Mouse (Mus musculus) ES-E14 (cell line): Measurements from ENCODE around the gene Rbfox1. TPM values are rescaled to one million over a fixed set of nuclear protein-coding genes. Genes with fewer than 3 reads are reported as not detected.

Experiments used
- DNase-seq: peaks from one replicate; pipeline ENCODE4 v3.0.0-alpha.2; 2013; ENCODE audit warnings: low read depth, low spot score
- H3K27ac ChIP-seq: 2 replicates; pipeline ENCODE4 v1.5.1; 2012; ENCODE audit warnings: low read depth, mild to moderate bottlenecking, low read length, moderate library complexity, mixed read lengths; ENCODE audit not compliant: poor library complexity, insufficient read depth, severe bottlenecking
- H3K36me3 ChIP-seq: 2 replicates; pipeline ENCODE4 v1.6.1; 2012; ENCODE audit warnings: mild to moderate bottlenecking, low read length, moderate library complexity, mixed read lengths; ENCODE audit not compliant: control insufficient read depth, poor library complexity, insufficient read depth, severe bottlenecking
- H3K4me1 ChIP-seq, 2 experiments: fragments of 150-350 bp in 1 of 2; sonication (generic) in 1 of 2; 2 replicates each; pipeline ENCODE4 v1.6.1; 2012; ENCODE audit warnings: low read length in 2 of 2, mild to moderate bottlenecking in 1 of 2, mixed read lengths in 1 of 2; ENCODE audit not compliant: control insufficient read depth in 2 of 2, insufficient read depth in 2 of 2, poor library complexity in 1 of 2
- H3K4me3 ChIP-seq, 2 experiments: fragments of 150-350 bp in 1 of 2; sonication (generic) in 1 of 2; 2 replicates each; pipeline ENCODE4 v1.5.1; 2012; ENCODE audit warnings: low read length in 2 of 2, low read depth in 1 of 2, mild to moderate bottlenecking in 1 of 2, mixed read lengths in 1 of 2; ENCODE audit not compliant: insufficient read depth in 1 of 2, poor library complexity in 1 of 2, severe bottlenecking in 1 of 2
- H3K9ac ChIP-seq: 2 replicates; pipeline ENCODE4 v1.6.1; 2012; ENCODE audit warnings: low read depth, mild to moderate bottlenecking, low read length, mixed read lengths; ENCODE audit not compliant: poor library complexity, insufficient read depth, severe bottlenecking
- H3K9me3 ChIP-seq: fragments of 150-350 bp; sonication (generic); 2 replicates; pipeline ENCODE4 v1.6.1; 2012; ENCODE audit warnings: low read depth, mild to moderate bottlenecking, low read length; ENCODE audit not compliant: control insufficient read depth, insufficient read depth
- CHD2 ChIP-seq: IDR thresholded peaks from 2 replicates; pipeline ENCODE4 v1.6.1; 2014; ENCODE audit warnings: mild to moderate bottlenecking, low read depth, low read length, inconsistent platforms
- HCFC1 ChIP-seq: IDR thresholded peaks from 2 replicates; pipeline ENCODE4 v1.6.1; 2012; ENCODE audit warnings: low read length, inconsistent platforms, borderline replicate concordance; ENCODE audit not compliant: insufficient read depth
- MAFK ChIP-seq: IDR thresholded peaks from 2 replicates; pipeline ENCODE4 v1.6.1; 2014; ENCODE audit warnings: mild to moderate bottlenecking, low read depth, low read length, inconsistent platforms; ENCODE audit not compliant: insufficient read depth
- ZC3H11A ChIP-seq: IDR thresholded peaks from 2 replicates; pipeline ENCODE4 v1.6.1; 2012; ENCODE audit warnings: low read depth, mild to moderate bottlenecking, inconsistent platforms, low read length, borderline replicate concordance
- ZNF384 ChIP-seq: IDR thresholded peaks from 2 replicates; pipeline ENCODE4 v1.6.1; 2012; ENCODE audit warnings: low read depth, low read length, inconsistent platforms
- in situ Hi-C, 2 experiments: fragments of 600-800 bp; cut with MboI; formaldehyde crosslinking; loops; one replicate each; pipeline ENCODE4 v1.15.1; 2025; ENCODE audit warnings: low sequenced_read_pairs in 2 of 2, inconsistent platforms in 1 of 2; ENCODE audit not compliant: unreplicated experiment in 2 of 2
- total RNA-seq: library from RNA; depleted of rRNA; stranded (reverse); fragments of 300-350 nt; gene quantifications from 2 replicates; pipeline ENCODE4 v1.2.3, GENCODE M21; 2012

Rbfox1 gene
- total RNA-seq, 1 experiment = 0.18 TPM

- TF ChIP-seq HCFC1 (no peak), CHD2 (no peak), ZC3H11A (no peak), MAFK (no peak), ZNF384 (no peak)
- H3K36me3 ChIP-seq = no peaks in the 10 kb centered on the region
- no peak overlapping the region for H3K9ac ChIP-seq
- no peak for DNase-seq
- no peak overlapping the region for H3K27ac ChIP-seq
- H3K9me3 ChIP-seq = no peaks in the 10 kb centered on the region
- H3K4me3 ChIP-seq = no peak overlapping the region
- in situ Hi-C loops = no loop called here
- H3K4me1 ChIP-seq = no peaks in the 10 kb centered on the region
These were observed 1221.4 kb downstream of the Rbfox1 start for GRCm38 (mm10) chr16:7106450-7107015.

GRCm38 (mm10) chr16:7115945-7116344, 1230.8 kb downstream of the Rbfox1 start:
- TF ChIP-seq ZC3H11A (no peak), HCFC1 (no peak), MAFK (no peak), CHD2 (no peak), ZNF384 (no peak)
- in situ Hi-C loops = no loop called here
- no peaks in the 10 kb centered on the region for H3K36me3 ChIP-seq

GRCm38 (mm10) chr16:7129591-7129990, 1244.4 kb downstream of the Rbfox1 start:
- Histone ChIP-seq H3K36me3 (no peaks in the 10 kb centered on the region), H3K9me3 (no peaks in the 10 kb centered on the region), H3K4me3 (no peak overlapping the region), H3K9ac (no peak overlapping the region), H3K27ac (no peak overlapping the region), H3K4me1 (no peaks in the 10 kb centered on the region)
- no peak for DNase-seq
- TF ChIP-seq ZNF384 (no peak), HCFC1 (no peak), CHD2 (no peak)
- in situ Hi-C loops = no loop called here

More at GRCm38 (mm10) chr16:7115945-7116344, 1230.8 kb downstream of the Rbfox1 start:
- no peaks in the 10 kb centered on the region for H3K9me3 ChIP-seq
- no peak for DNase-seq
- no peak overlapping the region for H3K9ac ChIP-seq
- H3K4me1 ChIP-seq = no peaks in the 10 kb centered on the region
- H3K4me3 ChIP-seq = no peak overlapping the region
- no peak overlapping the region for H3K27ac ChIP-seq

- no peak for DNase-seq
- Histone ChIP-seq H3K9ac (no peak overlapping the region), H3K36me3 (no peaks in the 10 kb centered on the region), H3K27ac (no peak overlapping the region), H3K9me3 (no peaks in the 10 kb centered on the region), H3K4me3 (no peak overlapping the region), H3K4me1 (no peaks in the 10 kb centered on the region)
- in situ Hi-C loops = no loop called here
- TF ChIP-seq CHD2 = no peak
- TF ChIP-seq ZNF384 = no peak
- no peak for TF ChIP-seq ZC3H11A
- no peak for TF ChIP-seq HCFC1
- TF ChIP-seq MAFK = no peak
These were observed 1247.3 kb downstream of the Rbfox1 start for GRCm38 (mm10) chr16:7132434-7132833.

GRCm38 (mm10) chr16:7136971-7137370, 1251.8 kb downstream of the Rbfox1 start:
- in situ Hi-C loops = no loop called here
- Histone ChIP-seq H3K9ac (no peak overlapping the region), H3K9me3 (no peaks in the 10 kb centered on the region), H3K4me3 (no peak overlapping the region), H3K4me1 (no peaks in the 10 kb centered on the region), H3K36me3 (no peaks in the 10 kb centered on the region), H3K27ac (no peak overlapping the region)
- no peak for DNase-seq
- no peak for TF ChIP-seq ZNF384
- TF ChIP-seq MAFK = no peak
- TF ChIP-seq ZC3H11A = no peak
- no peak for TF ChIP-seq HCFC1
- TF ChIP-seq CHD2 = no peak
